Mouse (Mus musculus) CH12.LX (cell line): Measurements from ENCODE around the gene 2810408A11Rik. TPM values are rescaled to one million over a fixed set of nuclear protein-coding genes. Genes with fewer than 3 reads are reported as not detected.

Experiments used
- DNase-seq: peaks from one replicate; pipeline ENCODE4 v3.0.0-alpha.2; 2013; ENCODE audit errors: extremely low read depth
- H3K27ac ChIP-seq: 2 replicates; pipeline ENCODE4 v1.5.1; 2012; ENCODE audit warnings: low read depth, mild to moderate bottlenecking, control low read depth, moderate library complexity; ENCODE audit not compliant: insufficient read depth
- H3K27me3 ChIP-seq: replicated peaks from 2 replicates; pipeline ENCODE3; 2012; ENCODE audit warnings: inconsistent platforms
- H3K36me3 ChIP-seq, 2 experiments: replicated peaks in 1 of 2; 2 replicates each; pipeline versions ENCODE3 to v1.6.1; 2012; ENCODE audit warnings: inconsistent platforms in 1 of 2, low read length in 1 of 2, mild to moderate bottlenecking in 1 of 2, mixed read lengths in 1 of 2, moderate library complexity in 1 of 2; ENCODE audit not compliant: control insufficient read depth in 1 of 2, insufficient read depth in 1 of 2
- H3K4me1 ChIP-seq, 2 experiments: 2 replicates each; pipeline ENCODE4 v1.6.1; 2012; ENCODE audit warnings: inconsistent platforms in 1 of 2, moderate library complexity in 1 of 2; ENCODE audit not compliant: insufficient read depth in 2 of 2, control insufficient read depth in 1 of 2
- H3K4me2 ChIP-seq: 2 replicates; pipeline ENCODE4 v1.6.1; 2012; ENCODE audit warnings: low read depth, mild to moderate bottlenecking, control low read depth; ENCODE audit not compliant: poor library complexity, insufficient read depth, severe bottlenecking
- H3K4me3 ChIP-seq, 3 experiments: fragments of 150-350 bp in 1 of 3; sonication (generic) in 1 of 3; replicated peaks in 1 of 3; 2 replicates each; pipeline versions ENCODE3 to v1.5.1; 2011 to 2012; ENCODE audit warnings: low read depth in 2 of 3, low read length in 2 of 3, mild to moderate bottlenecking in 2 of 3, moderate library complexity in 2 of 3, control low read depth in 1 of 3, improper control_type of control experiment in 1 of 3, inconsistent platforms in 1 of 3, mixed read lengths in 1 of 3; ENCODE audit not compliant: poor library complexity in 1 of 3
- H3K79me2 ChIP-seq: replicated peaks from 2 replicates; pipeline ENCODE4 v1.6.1; 2012; ENCODE audit warnings: mild to moderate bottlenecking, moderate library complexity; ENCODE audit not compliant: control insufficient read depth, poor library complexity, insufficient read depth, severe bottlenecking; ENCODE audit errors: extremely low read depth
- H3K9ac ChIP-seq: 2 replicates; pipeline ENCODE4 v1.6.1; 2012; ENCODE audit warnings: low read depth, mild to moderate bottlenecking, control low read depth, moderate library complexity; ENCODE audit not compliant: insufficient read depth
- H3K9me3 ChIP-seq: replicated peaks from 2 replicates; pipeline ENCODE3; 2012; ENCODE audit warnings: low read length, inconsistent platforms, mixed read lengths
- BHLHE40 ChIP-seq: IDR thresholded peaks from 2 replicates; pipeline ENCODE4 v1.6.1; 2011; ENCODE audit warnings: mild to moderate bottlenecking, low read depth, low read length, improper control_type of control experiment
- CHD1 ChIP-seq: IDR thresholded peaks from 2 replicates; pipeline ENCODE4 v1.6.1; 2012; ENCODE audit warnings: low read depth, low read length, improper control_type of control experiment, inconsistent platforms
- CHD2 ChIP-seq: IDR thresholded peaks from 2 replicates; pipeline ENCODE4 v1.6.1; 2011; ENCODE audit warnings: low read length, improper control_type of control experiment
- CTCF ChIP-seq, 2 experiments: IDR thresholded peaks in 1 of 2; conservative IDR thresholded peaks in 1 of 2; 2 replicates each; pipeline ENCODE4 v1.5.1; 2011 to 2012; ENCODE audit warnings: low read depth in 2 of 2, low read length in 2 of 2, improper control_type of control experiment in 1 of 2, inconsistent platforms in 1 of 2, mild to moderate bottlenecking in 1 of 2, moderate library complexity in 1 of 2
- E2F4 ChIP-seq: IDR thresholded peaks from 2 replicates; pipeline ENCODE4 v1.6.1; 2011; ENCODE audit warnings: low read depth, low read length, improper control_type of control experiment; ENCODE audit not compliant: insufficient replicate concordance
- ELF1 ChIP-seq: IDR thresholded peaks from 2 replicates; pipeline ENCODE4 v1.6.1; 2014; ENCODE audit warnings: low read depth, mild to moderate bottlenecking, inconsistent platforms, low read length, improper control_type of control experiment
- EP300 ChIP-seq: IDR thresholded peaks from 2 replicates; pipeline ENCODE4 v1.6.1; 2011; ENCODE audit warnings: low read length, improper control_type of control experiment
- IRF4 ChIP-seq: IDR thresholded peaks from 2 replicates; pipeline ENCODE4 v1.6.1; 2014; ENCODE audit warnings: low read depth, mild to moderate bottlenecking, inconsistent platforms, low read length, improper control_type of control experiment
- JUND ChIP-seq: conservative IDR thresholded peaks from 2 replicates; pipeline ENCODE4 v1.6.1; 2011; ENCODE audit warnings: low read depth, low read length, improper control_type of control experiment
- MAFK ChIP-seq: IDR thresholded peaks from 2 replicates; pipeline ENCODE4 v1.6.1; 2011; ENCODE audit warnings: low read length, improper control_type of control experiment; ENCODE audit not compliant: insufficient replicate concordance
- MAX ChIP-seq: IDR thresholded peaks from 2 replicates; pipeline ENCODE4 v1.6.1; 2011; ENCODE audit warnings: low read length, improper control_type of control experiment
- MAZ ChIP-seq: IDR thresholded peaks from 2 replicates; pipeline ENCODE4 v1.6.1; 2012; ENCODE audit warnings: low read depth, mild to moderate bottlenecking, inconsistent platforms, low read length, improper control_type of control experiment, moderate library complexity
- MEF2A ChIP-seq: IDR thresholded peaks from 2 replicates; pipeline ENCODE4 v1.6.1; 2014; ENCODE audit warnings: low read depth, mild to moderate bottlenecking, inconsistent platforms, low read length, improper control_type of control experiment, borderline replicate concordance
- MXI1 ChIP-seq: IDR thresholded peaks from 2 replicates; pipeline ENCODE4 v1.6.1; 2011; ENCODE audit warnings: mild to moderate bottlenecking, low read depth, low read length, improper control_type of control experiment
- MYC ChIP-seq: IDR thresholded peaks from 2 replicates; pipeline ENCODE4 v1.6.1; 2011; ENCODE audit warnings: low read depth, mild to moderate bottlenecking, improper control_type of control experiment, low read length
- RCOR1 ChIP-seq: conservative IDR thresholded peaks from 2 replicates; pipeline ENCODE4 v1.6.1; 2012; ENCODE audit warnings: low read depth, mild to moderate bottlenecking, inconsistent platforms, low read length, improper control_type of control experiment
- SIN3A ChIP-seq: IDR thresholded peaks from 2 replicates; pipeline ENCODE4 v1.6.1; 2012; ENCODE audit warnings: low read length, improper control_type of control experiment, inconsistent platforms
- TCF12 ChIP-seq: IDR thresholded peaks from 2 replicates; pipeline ENCODE4 v1.6.1; 2014; ENCODE audit warnings: low read depth, mild to moderate bottlenecking, inconsistent platforms, low read length, improper control_type of control experiment
- UBTF ChIP-seq: IDR thresholded peaks from 2 replicates; pipeline ENCODE4 v1.6.1; 2012; ENCODE audit warnings: low read depth, mild to moderate bottlenecking, inconsistent platforms, low read length, improper control_type of control experiment, moderate library complexity
- USF1 ChIP-seq: IDR thresholded peaks from 2 replicates; pipeline ENCODE4 v1.6.1; 2014; ENCODE audit warnings: low read depth, mild to moderate bottlenecking, inconsistent platforms, low read length, improper control_type of control experiment
- USF2 ChIP-seq: conservative IDR thresholded peaks from 2 replicates; pipeline ENCODE4 v1.6.1; 2011; ENCODE audit warnings: low read depth, low read length, improper control_type of control experiment
- ZNF384 ChIP-seq: IDR thresholded peaks from 2 replicates; pipeline ENCODE4 v1.6.1; 2012; ENCODE audit warnings: low read depth, low read length, improper control_type of control experiment, inconsistent platforms
- dilution Hi-C: fragments of 300-500 bp; cut with MboI; formaldehyde crosslinking; loops from 2 replicates; pipeline ENCODE4 v1.14.3; 2020; ENCODE audit warnings: low sequenced_read_pairs; ENCODE audit not compliant: extremely low pct_unique_long_range_greater_than_20kb, extremely low pct_ligation_motif_present
- in situ Hi-C: fragments of 300-500 bp; cut with MboI; formaldehyde crosslinking; loops from 3 replicates; pipeline ENCODE4 v1.14.3; 2019; ENCODE audit warnings: low sequenced_read_pairs, low pct_ligation_motif_present, low pct_unique_long_range_greater_than_20kb, mixed read lengths
- polyA plus RNA-seq: library from polyadenylated mRNA; unstranded; fragments of >175 nt; gene quantifications from 2 replicates; pipeline ENCODE4 v1.2.1, GENCODE M21; 2012; ENCODE audit warnings: low read depth; ENCODE audit not compliant: insufficient read length
- total RNA-seq, 2 experiments: library from RNA; depleted of rRNA; stranded (reverse); fragments of 300-350 nt in 1 of 2; fragments of >200 nt in 1 of 2; gene quantifications; 2 replicates each; pipeline ENCODE4 v1.2.3; 2012 to 2014

The 2810408A11Rik gene
- total and polyA plus RNA-seq, 3 experiments: 0.33 to 0.86 (median 0.59) TPM

DNA sequence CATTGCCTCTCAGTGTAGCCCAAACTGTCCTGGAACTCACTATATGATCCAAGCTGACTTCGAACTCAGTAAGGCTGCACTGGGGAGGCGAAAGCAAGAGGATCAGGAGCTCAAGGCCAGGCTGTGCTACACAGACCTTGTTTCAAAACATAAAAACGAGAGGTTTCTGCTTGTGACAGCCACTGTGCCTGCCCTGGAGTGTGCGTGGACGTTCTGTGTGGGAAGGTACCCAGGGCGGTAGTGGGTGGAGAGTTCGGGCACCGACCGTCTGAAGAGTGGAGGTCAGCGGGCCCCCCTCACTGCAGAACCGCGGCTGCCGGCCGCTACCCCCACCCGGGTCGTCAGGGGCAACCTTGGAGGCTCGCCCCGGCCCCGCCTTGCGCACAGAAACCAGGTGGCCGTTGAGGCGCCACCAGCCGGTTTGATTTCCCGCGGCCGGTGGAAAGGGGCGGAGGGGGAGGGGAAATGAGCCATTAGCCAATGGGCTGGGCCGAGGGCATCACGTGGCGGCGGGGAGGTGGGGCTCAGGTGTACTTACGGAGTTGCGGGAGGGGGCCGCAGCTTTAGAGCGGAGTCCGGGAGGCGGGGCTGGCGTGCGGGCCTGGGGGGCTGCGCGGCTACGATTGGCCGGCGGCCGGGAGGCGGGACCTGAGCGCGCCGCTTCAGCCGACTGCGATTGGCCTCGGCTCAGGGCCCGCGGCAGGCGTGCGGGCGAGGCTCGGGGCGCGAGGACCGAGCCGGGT, 34.5 kb upstream of the 2810408A11Rik start, which contains the start of gene Ybx2:
Gene Ybx2 (plus strand): TSS at position 660 of the 743 bp plus-strand sequence.
- no peaks in the 10 kb centered on the region for H3K79me2 ChIP-seq
- H3K36me3 ChIP-seq: no peaks in the 10 kb centered on the region
- peak within 1 kb of the TSS in 2 of 3 experiments; percentile 34 to 51 for H3K4me3 ChIP-seq
- H3K4me2 ChIP-seq: peak within 1 kb of the TSS; percentile 92
- H3K27ac ChIP-seq: no peak within 1 kb of the TSS
- H3K9ac ChIP-seq: peak within 1 kb of the TSS; percentile 3; the same call in 1 of the 2 replicates
- H3K9me3 ChIP-seq: no peaks in the 10 kb centered on the region
- dilution Hi-C loops (no loop called here), in situ Hi-C loops (no loop called here)
- peak; percentile 70 for DNase-seq
- TF ChIP-seq BHLHE40 (peak; percentile 13; the same call in 1 of the 2 replicates), EP300 (no peak), MAZ (0 out of 2 replicates have a peak, but pooled peaks have one; percentile 45), MAX (peak; percentile 92), USF2 (peak; percentile 92), ELF1 (0 out of 2 replicates have a peak, but pooled peaks have one; percentile 10), SIN3A (peak; percentile 11; the same call in 1 of the 2 replicates), CHD2 (peak; percentile 80), MYC (no peak), TCF12 (peak; percentile 64), IRF4 (no peak), MXI1 (0 out of 2 replicates have a peak, but pooled peaks have one; percentile 54), USF1 (peak; percentile 97)
- peaks cover 5 to 53% of the 10 kb centered on the region in 2 experiments for H3K4me1 ChIP-seq
- peaks cover 60% of the 10 kb centered on the region for H3K27me3 ChIP-seq

DNA sequence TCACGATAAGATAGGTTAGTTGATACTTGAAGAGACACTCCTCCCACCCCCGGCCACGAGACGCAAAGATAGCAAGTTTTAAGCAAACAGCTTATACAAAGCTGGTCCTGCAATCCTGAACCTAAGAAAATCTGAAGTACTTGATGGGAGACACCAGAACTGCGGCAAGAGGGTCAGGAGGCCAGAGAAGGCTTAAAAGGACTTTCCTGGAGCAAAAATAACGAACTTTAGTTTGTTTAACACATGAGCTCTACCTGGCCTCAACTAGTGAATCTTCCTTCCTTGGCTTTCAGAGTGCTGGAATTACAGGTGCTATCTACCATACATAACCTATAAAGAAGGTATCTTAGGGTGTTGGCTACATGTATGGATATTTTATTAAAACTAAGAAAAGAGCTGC, 33.9 kb upstream of the 2810408A11Rik start:
- Histone ChIP-seq H3K27ac (no peak overlapping the region), H3K4me1 (peaks cover 5 to 59% of the 10 kb centered on the region in 2 experiments), H3K4me3 (no peak overlapping the region), H3K27me3 (peaks cover 55% of the 10 kb centered on the region), H3K9ac (no peak overlapping the region; the same call in 1 of the 2 replicates), H3K79me2 (no peaks in the 10 kb centered on the region), H3K9me3 (no peaks in the 10 kb centered on the region), H3K36me3 (no peaks in the 10 kb centered on the region), H3K4me2 (peak overlapping the region; percentile 92)
- in situ Hi-C loops (no loop called here), dilution Hi-C loops (no loop called here)
- no peak for DNase-seq
- TF ChIP-seq UBTF (no peak), E2F4 (0 out of 2 replicates have a peak, but pooled peaks have one; percentile 33), TCF12 (no peak), MYC (0 out of 2 replicates have a peak, but pooled peaks have one; percentile 8), RCOR1 (0 out of 2 replicates have a peak, but pooled peaks have one; percentile 53), CHD1 (no peak), ZNF384 (no peak), JUND (no peak), CTCF (conservative IDR thresholded peaks at IDR 0.05 in 1 of 2, IDR thresholded peaks at IDR 0.05 in 1 of 2; ENCODE audit: low read depth in 2 of 2, low read length in 2 of 2) (no peak), MEF2A (no peak), MAFK (no peak), SIN3A (peak; percentile 39), ELF1 (no peak)
